Mouse (Mus musculus) stomach, embryonic 14.5 days (tissue): ENCODE measurements around the gene Kctd13. TPM values are rescaled to one million over a fixed set of nuclear protein-coding genes. Genes with fewer than 3 reads are reported as not detected.

Source experiments
- ATAC-seq: fragments of 200-750 bp; cut with Nextera tagmentation; 2 replicates; pipeline ENCODE4 v1.8.0; 2017; ENCODE audit warnings: low read depth, moderate TSS enrichment; ENCODE audit not compliant: insufficient number of reproducible peaks, insufficient read depth, low FRiP score
- H3K27ac ChIP-seq: fragments of 300-500 bp; sonication (generic); 2 replicates; pipeline ENCODE4 v1.5.1; 2014; ENCODE audit warnings: mild to moderate bottlenecking, low read length, moderate library complexity, mixed read lengths
- H3K27me3 ChIP-seq: fragments of 300-500 bp; sonication (generic); 2 replicates; pipeline ENCODE4 v1.6.1; 2014; ENCODE audit warnings: low read length, control low read depth, mixed read lengths; ENCODE audit not compliant: control insufficient read depth, insufficient read depth
- H3K36me3 ChIP-seq: fragments of 300-500 bp; sonication (generic); 2 replicates; pipeline ENCODE4 v1.6.1; 2014; ENCODE audit warnings: mild to moderate bottlenecking, control low read depth, low read length, moderate library complexity, mixed read lengths; ENCODE audit not compliant: control insufficient read depth, insufficient read depth
- H3K4me1 ChIP-seq: fragments of 300-500 bp; sonication (generic); 2 replicates; pipeline ENCODE4 v1.6.1; 2014; ENCODE audit warnings: low read length, control low read depth, mixed read lengths; ENCODE audit not compliant: control insufficient read depth, insufficient read depth
- H3K4me2 ChIP-seq: fragments of 300-500 bp; sonication (generic); replicated peaks from 2 replicates; pipeline ENCODE4 v1.6.1; 2014; ENCODE audit warnings: low read depth, low read length, control low read depth
- H3K4me3 ChIP-seq: fragments of 300-500 bp; sonication (generic); 2 replicates; pipeline ENCODE4 v1.5.1; 2014; ENCODE audit warnings: low read depth, low read length, control low read depth
- H3K9ac ChIP-seq: fragments of 300-500 bp; sonication (generic); replicated peaks from 2 replicates; pipeline ENCODE4 v1.6.1; 2014; ENCODE audit warnings: low read depth, mild to moderate bottlenecking, control low read depth, low read length, moderate library complexity, mixed read lengths
- H3K9me3 ChIP-seq: fragments of 300-500 bp; sonication (generic); 2 replicates; pipeline ENCODE4 v1.6.1; 2016; ENCODE audit warnings: low read depth, low read length, control low read depth; ENCODE audit not compliant: control insufficient read depth
- WGBS: fragments of 180-500 bp; shearing (Covaris S2); extraction: QIAGEN DNeasy Blood & Tissue Kit; methylation state at CpG from one replicate; pipeline ENCODE4 v1.1.7; 2014; 5-methylcytosine and 5-hydroxymethylcytosine counted together
- polyA plus RNA-seq: library from polyadenylated mRNA; unstranded; fragments of >200 nt; fragmentation: Nextera tagmentation; extraction: Ambion mirVana; gene quantifications from 2 replicates; pipeline ENCODE4 v1.2.1, GENCODE M21; 2014

Kctd13 gene
- 14.7 and 16.1 TPM in 2 replicates for polyA plus RNA-seq

- peaks cover 3% of the 10 kb centered on the region; the same call in 1 of the 2 replicates for H3K4me1 ChIP-seq
- peak within 1 kb of the TSS; percentile 85 for H3K9ac ChIP-seq
- H3K27me3 ChIP-seq: no peaks in the 10 kb centered on the region
- peak within 1 kb of the TSS; percentile 98 for H3K4me2 ChIP-seq
- H3K27ac ChIP-seq: peak within 1 kb of the TSS; percentile 73
- 4% methylated on average over 56 of the region's 56 CpGs for WGBS
- peak; percentile 96 for ATAC-seq
- peaks cover 12% of the 10 kb centered on the region; the same call in 1 of the 2 replicates for H3K36me3 ChIP-seq
- no peaks in the 10 kb centered on the region for H3K9me3 ChIP-seq
- H3K4me3 ChIP-seq: peak within 1 kb of the TSS; percentile 84
These were observed at the start of gene Kctd13 for GRCm38 (mm10) chr7:126928384-126929037. Kctd13 (plus strand) TSS chr7:126928879.

GRCm38 (mm10) chr7:126881040-126881439 lies 47.6 kb upstream of the Kctd13 start:
- peaks cover 22% of the 10 kb centered on the region for H3K4me1 ChIP-seq
- 77% methylated on average over 6 of the region's 6 CpGs for WGBS
- peaks cover 40% of the 10 kb centered on the region for H3K36me3 ChIP-seq
- H3K4me3 ChIP-seq: no peak overlapping the region
- H3K4me2 ChIP-seq: no peak overlapping the region
- no peaks in the 10 kb centered on the region for H3K9me3 ChIP-seq
- no peak for ATAC-seq
- H3K27ac ChIP-seq: no peak overlapping the region
- H3K27me3 ChIP-seq: no peaks in the 10 kb centered on the region
- H3K9ac ChIP-seq: no peak overlapping the region

GRCm38 (mm10) chr7:126883731-126884181 lies 44.9 kb upstream of the Kctd13 start:
- Histone ChIP-seq H3K4me3 (peak overlapping the region; percentile 59), H3K4me1 (peaks cover 22% of the 10 kb centered on the region), H3K9ac (peak overlapping the region; percentile 75), H3K9me3 (no peaks in the 10 kb centered on the region), H3K36me3 (peaks cover 17% of the 10 kb centered on the region), H3K27ac (peak overlapping the region; percentile 87; the same call in 1 of the 2 replicates), H3K27me3 (no peaks in the 10 kb centered on the region), H3K4me2 (peak overlapping the region; percentile 93)
- no peak for ATAC-seq
- 1% methylated on average over 15 of the region's 15 CpGs for WGBS

- H3K9me3 ChIP-seq: no peaks in the 10 kb centered on the region
- WGBS: under 1% methylated on average over 56 of the region's 56 CpGs
- peaks cover 22% of the 10 kb centered on the region for H3K4me1 ChIP-seq
- peak; percentile 97 for ATAC-seq
- peak within 1 kb of the TSS; percentile 87 for H3K27ac ChIP-seq
- H3K36me3 ChIP-seq: peaks cover 9% of the 10 kb centered on the region; the same call in 1 of the 2 replicates
- peak within 1 kb of the TSS; percentile 59 for H3K4me3 ChIP-seq
- peak within 1 kb of the TSS; percentile 75 for H3K9ac ChIP-seq
- H3K4me2 ChIP-seq: peak within 1 kb of the TSS; percentile 93
- no peaks in the 10 kb centered on the region for H3K27me3 ChIP-seq
These were observed 44.2 kb upstream of the Kctd13 start, which contains the start of gene Taok2 for GRCm38 (mm10) chr7:126884286-126885164. Taok2 (minus strand) TSS chr7:126884703.

- ATAC-seq: no peak
- Histone ChIP-seq H3K9ac (no peak overlapping the region), H3K9me3 (no peaks in the 10 kb centered on the region), H3K4me1 (peaks cover 13% of the 10 kb centered on the region), H3K4me2 (no peak overlapping the region), H3K27ac (no peak overlapping the region), H3K4me3 (no peak overlapping the region), H3K36me3 (peaks cover 6% of the 10 kb centered on the region; the same call in 1 of the 2 replicates), H3K27me3 (no peaks in the 10 kb centered on the region)
- 47% methylated on average over 5 of the region's 5 CpGs for WGBS
These were observed 41.4 kb upstream of the Kctd13 start for GRCm38 (mm10) chr7:126887281-126887680.

GRCm38 (mm10) chr7:126888852-126889251 lies 39.8 kb upstream of the Kctd13 start:
- Histone ChIP-seq H3K27ac (no peak overlapping the region), H3K4me3 (no peak overlapping the region), H3K4me2 (no peak overlapping the region), H3K27me3 (no peaks in the 10 kb centered on the region), H3K9me3 (no peaks in the 10 kb centered on the region), H3K36me3 (peaks cover 6% of the 10 kb centered on the region; the same call in 1 of the 2 replicates), H3K4me1 (no peaks in the 10 kb centered on the region), H3K9ac (no peak overlapping the region)
- 53% methylated on average over 7 of the region's 7 CpGs for WGBS
- no peak for ATAC-seq

- no peak for ATAC-seq
- H3K4me1 ChIP-seq: peaks cover 5% of the 10 kb centered on the region; the same call in 1 of the 2 replicates
- no peak overlapping the region for H3K9ac ChIP-seq
- H3K27me3 ChIP-seq: no peaks in the 10 kb centered on the region
- H3K4me3 ChIP-seq: 0 out of 2 replicates have a peak overlapping the region, but pooled peaks have one; percentile 67
- no peaks in the 10 kb centered on the region for H3K9me3 ChIP-seq
- H3K4me2 ChIP-seq: no peak overlapping the region
- no peaks in the 10 kb centered on the region for H3K36me3 ChIP-seq
- no peak overlapping the region for H3K27ac ChIP-seq
- 81% methylated on average over 5 of the region's 5 CpGs for WGBS
These were observed 31.8 kb upstream of the Kctd13 start for GRCm38 (mm10) chr7:126896912-126897311.
